Comparison of ENCODE assay signal across 17 mouse cellular contexts in the genomic region with DNA sequence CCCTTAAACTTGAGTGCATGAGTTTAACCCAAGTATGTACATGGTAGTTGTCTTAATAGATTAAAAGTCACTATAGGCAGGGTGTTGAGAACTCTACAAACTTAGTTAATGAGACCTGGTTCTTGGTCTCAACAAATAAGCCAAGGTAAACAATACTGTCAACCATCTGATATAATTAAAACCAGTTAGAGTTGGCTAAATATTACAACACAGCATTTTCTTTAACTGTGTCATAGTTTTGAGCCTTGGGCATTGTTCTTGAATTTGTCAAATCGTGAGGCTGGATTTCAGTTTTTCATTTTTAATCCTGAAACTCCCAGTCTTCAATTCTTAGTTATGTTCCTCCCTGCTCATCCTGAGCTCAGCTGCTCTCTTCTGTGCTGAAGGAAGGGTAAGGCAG.
"Had no signal": no experiment of that assay in that cellular context is flagged by ENCODE, and none has a peak within 500 bp of the region (broad histone marks: within the 10 kb centered on the region; RNA-seq: fewer than 3 reads in every experiment).

No protein-coding gene starts in this region.

- H3K4me3 ChIP-seq: limb, embryonic 12.5 days; limb, embryonic 15.5 days; liver, embryonic 12.5 days; liver, embryonic 15.5 days had no signal

- H3K36me3 ChIP-seq: limb, embryonic 12.5 days; limb, embryonic 15.5 days; liver, embryonic 12.5 days; liver, embryonic 15.5 days had no signal

- H3K27me3 ChIP-seq: limb, embryonic 12.5 days; limb, embryonic 15.5 days; liver, embryonic 12.5 days; liver, embryonic 15.5 days had no signal

- H3K9me3 ChIP-seq: limb, embryonic 12.5 days; limb, embryonic 15.5 days; liver, embryonic 12.5 days; liver, embryonic 15.5 days had no signal

- H3K4me2 ChIP-seq: limb, embryonic 12.5 days; limb, embryonic 15.5 days; liver, embryonic 12.5 days; liver, embryonic 15.5 days; midbrain, embryonic 11.5 days had no signal

- ATAC-seq: liver, embryonic 12.5 days had no signal

- H3K9ac ChIP-seq: limb, embryonic 12.5 days; limb, embryonic 15.5 days; liver, embryonic 12.5 days; liver, embryonic 15.5 days had no signal

- DNase-seq: kidney, postnatal 14 days; kidney, postnatal 4 days; left cerebral cortex, postnatal 4 days; lung, adult 2 months; lung, postnatal 14 days; lung, postnatal 4 days; right cerebral cortex, adult 18-20 months; right cerebral cortex, postnatal 14 days; right cerebral cortex, postnatal 4 days; thymus, adult 2 months; thymus, postnatal 14 days; thymus, postnatal 4 days had no signal

- H3K27ac ChIP-seq: limb, embryonic 12.5 days; limb, embryonic 15.5 days; liver, embryonic 12.5 days; liver, embryonic 15.5 days had no signal
